Mouse (Mus musculus): ENCODE data around the gene Thop1. TPM values are rescaled to one million over a fixed set of nuclear protein-coding genes. Genes with fewer than 3 reads are reported as not detected.
A peak's percentile ranks its signal among the peaks of the same experiment; 100 is the strongest.

Gene Thop1
- polyA plus RNA-seq, 1 experiment from 2014 or later: 12.0 TPM

GRCm38 (mm10) chr10:81092465-81093250, 22.8 kb downstream of the Thop1 start:
- ATAC-seq: peak; percentile 76
- Histone ChIP-seq H3K4me1 (replicated peaks; ENCODE audit: control insufficient read depth, insufficient read depth, low read length) (peaks cover 3% of the 10 kb centered on the region; the same call in 1 of the 2 replicates), H3K4me2 (replicated peaks; ENCODE audit: low read depth) (peak overlapping the region; percentile 56), H3K9ac (ENCODE audit: low read depth, low read length) (peak overlapping the region; percentile 50; the same call in 1 of the 2 replicates), H3K9me3 (ENCODE audit: control insufficient read depth) (no peaks in the 10 kb centered on the region), H3K36me3 (ENCODE audit: control insufficient read depth, insufficient read depth) (peaks cover 18% of the 10 kb centered on the region), H3K27ac (ENCODE audit: low read depth, low read length) (peak overlapping the region; percentile 89), H3K27me3 (replicated peaks; ENCODE audit: control insufficient read depth, insufficient read depth, low read length) (no peaks in the 10 kb centered on the region), H3K4me3 (ENCODE audit: low read depth, low read length) (peak overlapping the region; percentile 42)
- TF ChIP-seq CTCF (IDR thresholded peaks at IDR 0.05; ENCODE audit: low read depth): no peak
- 23% methylated on average over 21 of the region's 22 CpGs for WGBS

- WGBS: 38% methylated on average over 9 of the region's 9 CpGs
- no peak overlapping the region for H3K9ac ChIP-seq (ENCODE audit: low read depth, low read length)
- H3K36me3 ChIP-seq (ENCODE audit: control insufficient read depth, insufficient read depth): no peaks in the 10 kb centered on the region
- no peaks in the 10 kb centered on the region for H3K9me3 ChIP-seq (ENCODE audit: control insufficient read depth)
- peak; percentile 88 for ATAC-seq
- no peak overlapping the region for H3K4me2 ChIP-seq (replicated peaks; ENCODE audit: low read depth)
- peaks cover 3% of the 10 kb centered on the region; the same call in 1 of the 2 replicates for H3K4me1 ChIP-seq (replicated peaks; ENCODE audit: control insufficient read depth, insufficient read depth, low read length)
- H3K27me3 ChIP-seq (replicated peaks; ENCODE audit: control insufficient read depth, insufficient read depth, low read length): no peaks in the 10 kb centered on the region
- peak overlapping the region; percentile 89 for H3K27ac ChIP-seq (ENCODE audit: low read depth, low read length)
- no peak overlapping the region for H3K4me3 ChIP-seq (ENCODE audit: low read depth, low read length)
- no peak for TF ChIP-seq CTCF (IDR thresholded peaks at IDR 0.05; ENCODE audit: low read depth)
These were observed 25.3 kb downstream of the Thop1 start for GRCm38 (mm10) chr10:81094931-81095678.

- Histone ChIP-seq H3K27ac (ENCODE audit: low read depth, low read length) (peak within 1 kb of the TSS; percentile 100), H3K4me1 (replicated peaks; ENCODE audit: control insufficient read depth, insufficient read depth, low read length) (peaks cover 12% of the 10 kb centered on the region), H3K9me3 (ENCODE audit: control insufficient read depth) (no peaks in the 10 kb centered on the region), H3K4me2 (replicated peaks; ENCODE audit: low read depth) (peak within 1 kb of the TSS; percentile 76), H3K27me3 (replicated peaks; ENCODE audit: control insufficient read depth, insufficient read depth, low read length) (no peaks in the 10 kb centered on the region), H3K36me3 (ENCODE audit: control insufficient read depth, insufficient read depth) (peaks cover 27% of the 10 kb centered on the region), H3K4me3 (ENCODE audit: low read depth, low read length) (peak within 1 kb of the TSS; percentile 91), H3K9ac (ENCODE audit: low read depth, low read length) (peak within 1 kb of the TSS; percentile 97)
- ATAC-seq: peak; percentile 82
- WGBS: under 1% methylated on average over 56 of the region's 56 CpGs
- no peak for TF ChIP-seq CTCF (IDR thresholded peaks at IDR 0.05; ENCODE audit: low read depth)
These were observed 35.8 kb downstream of the Thop1 start, which contains the start of gene Map2k2 for GRCm38 (mm10) chr10:81105565-81106112. TSS of gene Map2k2 (plus strand) at chr10:81105915.

GRCm38 (mm10) chr10:81106113-81106721, 36.4 kb downstream of the Thop1 start:
- peaks cover 12% of the 10 kb centered on the region for H3K4me1 ChIP-seq (replicated peaks; ENCODE audit: control insufficient read depth, insufficient read depth, low read length)
- peak; percentile 81 for ATAC-seq
- H3K4me2 ChIP-seq (replicated peaks; ENCODE audit: low read depth): peak overlapping the region; percentile 76
- H3K4me3 ChIP-seq (ENCODE audit: low read depth, low read length): peak overlapping the region; percentile 91
- WGBS: under 1% methylated on average over 35 of the region's 35 CpGs
- peak overlapping the region; percentile 97 for H3K9ac ChIP-seq (ENCODE audit: low read depth, low read length)
- H3K36me3 ChIP-seq (ENCODE audit: control insufficient read depth, insufficient read depth): peaks cover 32% of the 10 kb centered on the region
- no peaks in the 10 kb centered on the region for H3K9me3 ChIP-seq (ENCODE audit: control insufficient read depth)
- no peaks in the 10 kb centered on the region for H3K27me3 ChIP-seq (replicated peaks; ENCODE audit: control insufficient read depth, insufficient read depth, low read length)
- peak overlapping the region; percentile 100 for H3K27ac ChIP-seq (ENCODE audit: low read depth, low read length)
- TF ChIP-seq CTCF (IDR thresholded peaks at IDR 0.05; ENCODE audit: low read depth): peak; percentile 66

DNA sequence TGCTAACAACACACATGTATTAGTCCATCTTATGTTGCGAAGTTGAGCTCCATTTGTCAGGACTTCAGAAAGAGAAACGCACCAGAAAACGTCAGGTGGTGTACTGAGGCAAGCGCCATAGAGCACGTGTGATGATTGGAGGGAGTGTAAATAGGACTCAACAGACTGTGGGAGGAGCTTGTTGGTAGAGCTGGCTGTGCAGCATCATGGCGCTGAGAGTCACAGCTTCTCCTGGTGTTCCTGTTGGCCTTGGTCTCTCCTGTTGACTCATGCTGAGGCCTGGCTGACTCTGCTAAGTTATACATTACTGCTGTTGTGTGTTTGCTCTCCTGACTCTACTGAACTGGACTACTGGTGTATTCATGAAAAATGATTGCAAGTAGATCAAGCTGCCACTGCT, 43.1 kb downstream of the Thop1 start:
- no peak for TF ChIP-seq CTCF (IDR thresholded peaks at IDR 0.05; ENCODE audit: low read depth)
- H3K27ac ChIP-seq (ENCODE audit: low read depth, low read length): peak overlapping the region; percentile 35; the same call in 1 of the 2 replicates
- no peak for ATAC-seq
- H3K27me3 ChIP-seq (replicated peaks; ENCODE audit: control insufficient read depth, insufficient read depth, low read length): no peaks in the 10 kb centered on the region
- H3K9ac ChIP-seq (ENCODE audit: low read depth, low read length): no peak overlapping the region
- H3K4me2 ChIP-seq (replicated peaks; ENCODE audit: low read depth): no peak overlapping the region
- peaks cover 88% of the 10 kb centered on the region for H3K36me3 ChIP-seq (ENCODE audit: control insufficient read depth, insufficient read depth)
- 87% methylated on average over 6 of the region's 6 CpGs for WGBS
- H3K4me3 ChIP-seq (ENCODE audit: low read depth, low read length): no peak overlapping the region
- no peaks in the 10 kb centered on the region for H3K4me1 ChIP-seq (replicated peaks; ENCODE audit: control insufficient read depth, insufficient read depth, low read length)
- H3K9me3 ChIP-seq (ENCODE audit: control insufficient read depth): no peaks in the 10 kb centered on the region

Data from intestine, postnatal 0 days (tissue).